Mouse (Mus musculus) stomach, embryonic 15.5 days (tissue): Measurements from ENCODE around the gene Aen. TPM values are rescaled to one million over a fixed set of nuclear protein-coding genes. Genes with fewer than 3 reads are reported as not detected.

ENCODE experiments used
- ATAC-seq: fragments of 200-750 bp; cut with Nextera tagmentation; 2 replicates; pipeline ENCODE4 v1.8.0; 2017; ENCODE audit warnings: low read depth, moderate number of reproducible peaks, moderate TSS enrichment; ENCODE audit not compliant: insufficient read depth, low FRiP score
- H3K27ac ChIP-seq: fragments of 300-500 bp; sonication (generic); 2 replicates; pipeline ENCODE4 v1.5.1; 2015; ENCODE audit warnings: mild to moderate bottlenecking, inconsistent platforms
- H3K27me3 ChIP-seq: fragments of 300-500 bp; sonication (generic); replicated peaks from 2 replicates; pipeline ENCODE4 v1.6.1; 2015; ENCODE audit warnings: inconsistent platforms
- H3K36me3 ChIP-seq: fragments of 300-500 bp; sonication (generic); 2 replicates; pipeline ENCODE4 v1.6.1; 2015; ENCODE audit warnings: inconsistent platforms
- H3K4me1 ChIP-seq: fragments of 300-500 bp; sonication (generic); 2 replicates; pipeline ENCODE4 v1.6.1; 2015; ENCODE audit warnings: inconsistent platforms
- H3K4me2 ChIP-seq: fragments of 300-500 bp; sonication (generic); 2 replicates; pipeline ENCODE4 v1.6.1; 2015; ENCODE audit warnings: mild to moderate bottlenecking, inconsistent platforms
- H3K4me3 ChIP-seq: fragments of 300-500 bp; sonication (generic); replicated peaks from 2 replicates; pipeline ENCODE4 v1.5.1; 2015; ENCODE audit warnings: inconsistent platforms
- H3K9ac ChIP-seq: fragments of 300-500 bp; sonication (generic); 2 replicates; pipeline ENCODE4 v1.6.1; 2015; ENCODE audit warnings: inconsistent platforms
- H3K9me3 ChIP-seq: fragments of 300-500 bp; sonication (generic); 2 replicates; pipeline ENCODE4 v1.6.1; 2016; ENCODE audit warnings: inconsistent platforms
- WGBS: fragments of 180-500 bp; shearing (Covaris S2); methylation state at CpG from one replicate; pipeline ENCODE4 v1.1.7; 2015; 5-methylcytosine and 5-hydroxymethylcytosine counted together
- polyA plus RNA-seq: library from polyadenylated mRNA; unstranded; fragments of >200 nt; fragmentation: Nextera tagmentation; extraction: Ambion mirVana; gene quantifications from 2 replicates; pipeline ENCODE4 v1.2.1, GENCODE M21; 2015

The Aen gene
- polyA plus RNA-seq, 1 experiment from 2014 or later, result 37.9 TPM

GRCm38 (mm10) chr7:78914545-78914845 lies 18.8 kb downstream of the Aen start:
- no peak for ATAC-seq
- peak overlapping the region; percentile 30; the same call in 1 of the 2 replicates for H3K4me3 ChIP-seq
- H3K4me1 ChIP-seq, result peaks cover 29% of the 10 kb centered on the region
- no peaks in the 10 kb centered on the region for H3K9me3 ChIP-seq
- no peaks in the 10 kb centered on the region for H3K27me3 ChIP-seq
- peak overlapping the region; percentile 53 for H3K4me2 ChIP-seq
- WGBS, result 68% methylated on average over 3 of the region's 3 CpGs
- H3K27ac ChIP-seq, result peak overlapping the region; percentile 77
- no peak overlapping the region for H3K9ac ChIP-seq
- H3K36me3 ChIP-seq, result no peaks in the 10 kb centered on the region

GRCm38 (mm10) chr7:78914896-78915510 lies 19.3 kb downstream of the Aen start:
- peak overlapping the region; percentile 19; the same call in 1 of the 2 replicates for H3K4me2 ChIP-seq
- no peak overlapping the region for H3K9ac ChIP-seq
- H3K36me3 ChIP-seq, result no peaks in the 10 kb centered on the region
- WGBS, result 78% methylated on average over 11 of the region's 11 CpGs
- H3K4me1 ChIP-seq, result peaks cover 29% of the 10 kb centered on the region
- H3K4me3 ChIP-seq, result no peak overlapping the region
- H3K27ac ChIP-seq, result peak overlapping the region; percentile 77; the same call in 1 of the 2 replicates
- no peaks in the 10 kb centered on the region for H3K9me3 ChIP-seq
- no peaks in the 10 kb centered on the region for H3K27me3 ChIP-seq
- no peak for ATAC-seq

- H3K27ac ChIP-seq, result peak overlapping the region; percentile 41; the same call in 1 of the 2 replicates
- H3K9ac ChIP-seq, result no peak overlapping the region
- 47% methylated on average over 4 of the region's 4 CpGs for WGBS
- H3K4me1 ChIP-seq, result peaks cover 12% of the 10 kb centered on the region; the same call in 1 of the 2 replicates
- ATAC-seq, result no peak
- H3K27me3 ChIP-seq, result no peaks in the 10 kb centered on the region
- no peaks in the 10 kb centered on the region for H3K9me3 ChIP-seq
- H3K4me2 ChIP-seq, result no peak overlapping the region
- no peaks in the 10 kb centered on the region for H3K36me3 ChIP-seq
- H3K4me3 ChIP-seq, result no peak overlapping the region
Measured at GRCm38 (mm10) chr7:78918686-78919085, 23.0 kb downstream of the Aen start.

- no peak overlapping the region for H3K4me2 ChIP-seq
- H3K9ac ChIP-seq, result no peak overlapping the region
- H3K4me1 ChIP-seq, result 0 out of 2 replicates have a peak, but pooled peaks cover 3% of the 10 kb centered on the region
- no peak overlapping the region for H3K27ac ChIP-seq
- WGBS, result 76% methylated on average over 7 of the region's 7 CpGs
- H3K9me3 ChIP-seq, result no peaks in the 10 kb centered on the region
- no peak overlapping the region for H3K4me3 ChIP-seq
- 0 out of 2 replicates have a peak, but pooled peaks have one; percentile 14 for ATAC-seq
- H3K27me3 ChIP-seq, result no peaks in the 10 kb centered on the region
- no peaks in the 10 kb centered on the region for H3K36me3 ChIP-seq
Measured at GRCm38 (mm10) chr7:78922506-78922905, 26.9 kb downstream of the Aen start.

GRCm38 (mm10) chr7:78924300-78924699 lies 28.6 kb downstream of the Aen start:
- peak; percentile 15; the same call in 1 of the 2 replicates for ATAC-seq
- no peak overlapping the region for H3K9ac ChIP-seq
- no peaks in the 10 kb centered on the region for H3K36me3 ChIP-seq
- no peak overlapping the region for H3K27ac ChIP-seq
- H3K4me1 ChIP-seq, result no peaks in the 10 kb centered on the region
- no peaks in the 10 kb centered on the region for H3K27me3 ChIP-seq
- no peak overlapping the region for H3K4me3 ChIP-seq
- H3K9me3 ChIP-seq, result no peaks in the 10 kb centered on the region
- no peak overlapping the region for H3K4me2 ChIP-seq
- WGBS, result 12% methylated on average over 6 of the region's 6 CpGs

- no peak overlapping the region for H3K9ac ChIP-seq
- no peak overlapping the region for H3K4me3 ChIP-seq
- H3K27ac ChIP-seq, result no peak overlapping the region
- no peaks in the 10 kb centered on the region for H3K4me1 ChIP-seq
- no peak for ATAC-seq
- 61% methylated on average over 7 of the region's 7 CpGs for WGBS
- no peaks in the 10 kb centered on the region for H3K36me3 ChIP-seq
- H3K9me3 ChIP-seq, result no peaks in the 10 kb centered on the region
- no peak overlapping the region for H3K4me2 ChIP-seq
- H3K27me3 ChIP-seq, result no peaks in the 10 kb centered on the region
Measured at GRCm38 (mm10) chr7:78924796-78925195, 29.1 kb downstream of the Aen start.

GRCm38 (mm10) chr7:78925680-78926079 lies 30.0 kb downstream of the Aen start:
- WGBS, result 83% methylated on average over 7 of the region's 7 CpGs
- Histone ChIP-seq H3K27me3 (no peaks in the 10 kb centered on the region), H3K27ac (no peak overlapping the region), H3K4me2 (no peak overlapping the region), H3K4me1 (no peaks in the 10 kb centered on the region), H3K4me3 (no peak overlapping the region), H3K36me3 (no peaks in the 10 kb centered on the region), H3K9me3 (no peaks in the 10 kb centered on the region), H3K9ac (no peak overlapping the region)
- no peak for ATAC-seq

- H3K27me3 ChIP-seq, result no peaks in the 10 kb centered on the region
- H3K4me1 ChIP-seq, result no peaks in the 10 kb centered on the region
- WGBS, result 78% methylated on average over 9 of the region's 9 CpGs
- H3K27ac ChIP-seq, result no peak overlapping the region
- H3K9me3 ChIP-seq, result no peaks in the 10 kb centered on the region
- no peak overlapping the region for H3K4me3 ChIP-seq
- no peak overlapping the region for H3K9ac ChIP-seq
- no peaks in the 10 kb centered on the region for H3K36me3 ChIP-seq
- ATAC-seq, result no peak
- no peak overlapping the region for H3K4me2 ChIP-seq
Measured at GRCm38 (mm10) chr7:78926156-78926555, 30.5 kb downstream of the Aen start.

GRCm38 (mm10) chr7:78927266-78927665 lies 31.6 kb downstream of the Aen start:
- Histone ChIP-seq H3K9me3 (no peaks in the 10 kb centered on the region), H3K4me1 (no peaks in the 10 kb centered on the region), H3K36me3 (no peaks in the 10 kb centered on the region), H3K9ac (no peak overlapping the region), H3K27me3 (no peaks in the 10 kb centered on the region), H3K27ac (no peak overlapping the region), H3K4me3 (no peak overlapping the region), H3K4me2 (no peak overlapping the region)
- 68% methylated on average over 3 of the region's 3 CpGs for WGBS
- ATAC-seq, result no peak

GRCm38 (mm10) chr7:78938957-78939602 lies 43.4 kb downstream of the Aen start:
- Histone ChIP-seq H3K36me3 (no peaks in the 10 kb centered on the region), H3K27me3 (no peaks in the 10 kb centered on the region), H3K9me3 (no peaks in the 10 kb centered on the region), H3K4me1 (no peaks in the 10 kb centered on the region), H3K9ac (no peak overlapping the region), H3K4me3 (no peak overlapping the region), H3K4me2 (no peak overlapping the region), H3K27ac (no peak overlapping the region)
- WGBS, result 66% methylated on average over 19 of the region's 19 CpGs
- no peak for ATAC-seq

GRCm38 (mm10) chr7:78940971-78941370 lies 45.3 kb downstream of the Aen start:
- Histone ChIP-seq H3K4me2 (no peak overlapping the region), H3K9ac (no peak overlapping the region), H3K9me3 (no peaks in the 10 kb centered on the region), H3K4me1 (no peaks in the 10 kb centered on the region), H3K36me3 (no peaks in the 10 kb centered on the region), H3K27ac (no peak overlapping the region), H3K27me3 (no peaks in the 10 kb centered on the region), H3K4me3 (no peak overlapping the region)
- peak; percentile 25; the same call in 1 of the 2 replicates for ATAC-seq
- WGBS, result 77% methylated on average over 3 of the region's 3 CpGs

GRCm38 (mm10) chr7:78942544-78942943 lies 46.9 kb downstream of the Aen start:
- ATAC-seq, result no peak
- no peak overlapping the region for H3K9ac ChIP-seq
- H3K4me3 ChIP-seq, result no peak overlapping the region
- WGBS, result 83% methylated on average over 2 of the region's 2 CpGs
- H3K4me2 ChIP-seq, result no peak overlapping the region
- no peaks in the 10 kb centered on the region for H3K36me3 ChIP-seq
- no peaks in the 10 kb centered on the region for H3K9me3 ChIP-seq
- H3K4me1 ChIP-seq, result no peaks in the 10 kb centered on the region
- no peak overlapping the region for H3K27ac ChIP-seq
- no peaks in the 10 kb centered on the region for H3K27me3 ChIP-seq
